Mouse (Mus musculus): ENCODE measurements around the gene Cmip.

GRCm38 (mm10) chr8:117453974-117454373 is 197.1 kb downstream of the Cmip start:
- TF ChIP-seq MAX (IDR thresholded peaks at IDR 0.05; ENCODE audit: low read depth) (no peak), POLR2A (IDR thresholded peaks at IDR 0.05; ENCODE audit: insufficient read length, low read depth) (no peak)
